In the genomic region with DNA sequence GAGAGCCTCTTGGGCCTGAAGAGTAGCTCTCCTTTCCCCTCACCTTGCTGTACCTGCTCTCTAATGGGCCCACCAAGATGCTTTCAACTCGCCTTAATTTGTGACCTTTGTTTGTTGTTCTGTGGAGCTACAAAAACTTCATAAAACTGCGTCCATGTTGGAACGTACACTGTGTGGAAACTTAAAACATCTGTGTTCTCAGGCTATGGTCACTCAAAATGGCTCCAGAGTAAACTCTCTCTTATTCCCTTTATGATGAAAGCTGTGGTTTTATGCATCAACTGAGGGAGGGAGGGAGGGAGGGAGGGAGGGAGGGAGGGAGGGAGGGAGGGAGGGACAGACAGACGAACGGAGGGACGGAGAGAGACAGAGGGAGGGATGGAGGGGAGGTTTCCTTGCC, we compare ENCODE assay signal across 11 mouse cellular contexts. TPM values are rescaled to one million over a fixed set of nuclear protein-coding genes. Genes with fewer than 3 reads are reported as not detected.
DNase-seq lines count a peak whose midpoint lies in the region; ATAC-seq and TF ChIP-seq lines count a peak whose summit lies in the region.
"Had no signal": no experiment of that assay in that cellular context is flagged by ENCODE, and none has a peak within 500 bp of the region (broad histone marks: within the 10 kb centered on the region; RNA-seq: fewer than 3 reads in every experiment).

No protein-coding gene starts in this region.

- no peak for TF ChIP-seq CTCF in kidney, adult 2 months (conservative IDR thresholded peaks at IDR 0.05; ENCODE audit: insufficient read depth, insufficient read length, low read depth, low read length)
- TF ChIP-seq CTCF in stomach, postnatal 0 days (IDR thresholded peaks at IDR 0.05; ENCODE audit: low read depth) = no peak

- TF ChIP-seq POLR2A in kidney, adult 2 months (IDR thresholded peaks at IDR 0.05; ENCODE audit: low read depth, low read length) = no peak

- no peaks in the 10 kb centered on the region for H3K9me3 ChIP-seq in forebrain, embryonic 10.5 days
- no peaks in the 10 kb centered on the region for H3K9me3 ChIP-seq in forebrain, embryonic 13.5 days (replicated peaks)
- no peaks in the 10 kb centered on the region for H3K9me3 ChIP-seq in midbrain, embryonic 12.5 days
- no peaks in the 10 kb centered on the region for H3K9me3 ChIP-seq in midbrain, embryonic 14.5 days (ENCODE audit: control insufficient read depth, low read length)
- H3K9me3 ChIP-seq in stomach, postnatal 0 days (ENCODE audit: control insufficient read depth, low read length) = no peaks in the 10 kb centered on the region

- no peaks in the 10 kb centered on the region for H3K27me3 ChIP-seq in forebrain, embryonic 10.5 days (ENCODE audit: poor library complexity, severe bottlenecking)
- no peaks in the 10 kb centered on the region for H3K27me3 ChIP-seq in forebrain, embryonic 13.5 days
- no peaks in the 10 kb centered on the region for H3K27me3 ChIP-seq in kidney, adult 2 months (replicated peaks; ENCODE audit: control insufficient read depth, insufficient read depth, low read length)
- no peaks in the 10 kb centered on the region for H3K27me3 ChIP-seq in midbrain, embryonic 12.5 days
- H3K27me3 ChIP-seq in midbrain, embryonic 14.5 days (ENCODE audit: control insufficient read depth, insufficient read depth, low read length) = no peaks in the 10 kb centered on the region
- no peaks in the 10 kb centered on the region for H3K27me3 ChIP-seq in stomach, postnatal 0 days (ENCODE audit: control insufficient read depth, insufficient read depth, low read length)

- H3K4me2 ChIP-seq in forebrain, embryonic 13.5 days = no peak overlapping the region
- H3K4me2 ChIP-seq in midbrain, embryonic 12.5 days (replicated peaks) = no peak overlapping the region
- no peak overlapping the region for H3K4me2 ChIP-seq in midbrain, embryonic 14.5 days (ENCODE audit: low read length)
- H3K4me2 ChIP-seq in stomach, postnatal 0 days (replicated peaks; ENCODE audit: low read depth) = no peak overlapping the region

- H3K9ac ChIP-seq in forebrain, embryonic 13.5 days = no peak overlapping the region
- H3K9ac ChIP-seq in midbrain, embryonic 12.5 days (replicated peaks) = no peak overlapping the region
- H3K9ac ChIP-seq in midbrain, embryonic 14.5 days (replicated peaks; ENCODE audit: low read length) = no peak overlapping the region
- no peak overlapping the region for H3K9ac ChIP-seq in stomach, postnatal 0 days (ENCODE audit: low read length)

- H3K36me3 ChIP-seq in forebrain, embryonic 10.5 days (replicated peaks) = peaks cover 34% of the 10 kb centered on the region
- H3K36me3 ChIP-seq in forebrain, embryonic 13.5 days (ENCODE audit: poor library complexity, severe bottlenecking) = peaks cover 19% of the 10 kb centered on the region; the same call in 1 of the 2 replicates
- H3K36me3 ChIP-seq in kidney, adult 2 months (ENCODE audit: control insufficient read depth, insufficient read depth, low read length) = no peaks in the 10 kb centered on the region
- peaks cover 19% of the 10 kb centered on the region; the same call in 1 of the 2 replicates for H3K36me3 ChIP-seq in midbrain, embryonic 12.5 days
- peaks cover 7% of the 10 kb centered on the region for H3K36me3 ChIP-seq in midbrain, embryonic 14.5 days (ENCODE audit: control insufficient read depth, insufficient read depth, low read length)
- H3K36me3 ChIP-seq in stomach, postnatal 0 days (ENCODE audit: control insufficient read depth, insufficient read depth, low read length) = no peaks in the 10 kb centered on the region

- peak overlapping the region; percentile 72 for H3K27ac ChIP-seq in forebrain, embryonic 10.5 days
- no peak overlapping the region for H3K27ac ChIP-seq in forebrain, embryonic 13.5 days
- H3K27ac ChIP-seq in kidney, adult 2 months (ENCODE audit: insufficient read depth, low read depth, low read length) = peak overlapping the region; percentile 83
- H3K27ac ChIP-seq in midbrain, embryonic 12.5 days (replicated peaks) = 0 out of 2 replicates have a peak overlapping the region, but pooled peaks have one; percentile 60
- H3K27ac ChIP-seq in midbrain, embryonic 14.5 days (replicated peaks; ENCODE audit: low read depth, low read length) = no peak overlapping the region
- peak overlapping the region; percentile 86 for H3K27ac ChIP-seq in stomach, postnatal 0 days (replicated peaks)

- no peak overlapping the region for H3K4me3 ChIP-seq in forebrain, embryonic 10.5 days
- no peak overlapping the region for H3K4me3 ChIP-seq in forebrain, embryonic 13.5 days
- no peak overlapping the region for H3K4me3 ChIP-seq in kidney, adult 2 months (ENCODE audit: insufficient read depth, low read depth, low read length)
- no peak overlapping the region for H3K4me3 ChIP-seq in midbrain, embryonic 12.5 days
- no peak overlapping the region for H3K4me3 ChIP-seq in midbrain, embryonic 14.5 days (replicated peaks; ENCODE audit: low read depth, low read length)
- H3K4me3 ChIP-seq in stomach, postnatal 0 days (ENCODE audit: low read depth, low read length) = no peak overlapping the region

- H3K4me1 ChIP-seq in forebrain, embryonic 10.5 days = peaks cover 81% of the 10 kb centered on the region
- peaks cover 34% of the 10 kb centered on the region for H3K4me1 ChIP-seq in forebrain, embryonic 13.5 days
- H3K4me1 ChIP-seq in kidney, adult 2 months (ENCODE audit: control insufficient read depth, insufficient read depth, low read length) = peaks cover 28% of the 10 kb centered on the region
- peaks cover 51% of the 10 kb centered on the region for H3K4me1 ChIP-seq in midbrain, embryonic 12.5 days
- peaks cover 21% of the 10 kb centered on the region for H3K4me1 ChIP-seq in midbrain, embryonic 14.5 days (ENCODE audit: control insufficient read depth, insufficient read depth, low read length)
- peaks cover 2% of the 10 kb centered on the region; the same call in 1 of the 2 replicates for H3K4me1 ChIP-seq in stomach, postnatal 0 days (replicated peaks; ENCODE audit: control insufficient read depth, insufficient read depth)

- WGBS in forebrain, embryonic 10.5 days = 79% methylated on average over 3 of the region's 6 CpGs
- WGBS in forebrain, embryonic 13.5 days = 72% methylated on average over 6 of the region's 6 CpGs
- 34% methylated on average over 6 of the region's 6 CpGs for WGBS in kidney, adult 2 months
- 70% methylated on average over 4 of the region's 6 CpGs for WGBS in midbrain, embryonic 12.5 days
- WGBS in midbrain, embryonic 14.5 days = 66% methylated on average over 6 of the region's 6 CpGs
- WGBS in stomach, postnatal 0 days = 45% methylated on average over 6 of the region's 6 CpGs

- no peak for ATAC-seq in forebrain, embryonic 13.5 days
- ATAC-seq in midbrain, embryonic 12.5 days (ENCODE audit: low FRiP score, low read depth) = no peak
- ATAC-seq in midbrain, embryonic 14.5 days (ENCODE audit: low FRiP score, low TSS enrichment) = no peak
- ATAC-seq in stomach, postnatal 0 days (ENCODE audit: low FRiP score, low TSS enrichment) = no peak

- TF ChIP-seq EP300 in stomach, postnatal 0 days (optimal IDR thresholded peaks at IDR 0.05) = no peak

- no peak for DNase-seq in forebrain, embryonic 10.5 days (ENCODE audit: extremely low spot score, low spot score)
- DNase-seq in kidney, adult 2 months = no peak
- DNase-seq in kidney, postnatal 4 days = no peak
- DNase-seq in midbrain, embryonic 14.5 days = no peak
- DNase-seq in stomach, postnatal 0 days (ENCODE audit: low spot score) = no peak
- no peak for DNase-seq in cerebellum, adult 9-10 months
- DNase-seq: cerebellum, postnatal 10 days; right cerebral cortex, postnatal 4 days; thymus, adult 18-20 months had no signal

RNA-seq across cellular contexts. Expression of a gene that starts 35.7 kb away (rescaled TPM):
- 22.1 and 23.0 TPM in 2 replicates for polyA plus RNA-seq in forebrain, embryonic 10.5 days (2016; fragmentation: Nextera tagmentation; extraction: Ambion mirVana)
- 20.2 and 22.0 TPM in 2 replicates for polyA plus RNA-seq in forebrain, embryonic 13.5 days (2015; fragmentation: Nextera tagmentation; extraction: Ambion mirVana)
- polyA plus RNA-seq in kidney, adult 2 months (2012; rRNA removed) = 42.0 and 56.2 TPM in 2 replicates
- polyA plus RNA-seq in midbrain, embryonic 12.5 days (2016; fragmentation: Nextera tagmentation; extraction: Ambion mirVana) = 34.2 and 36.5 TPM in 2 replicates
- polyA plus RNA-seq in midbrain, embryonic 14.5 days (2014; fragmentation: Nextera tagmentation; extraction: Ambion mirVana) = 18.7 and 24.6 TPM in 2 replicates
- 11.3 and 12.7 TPM in 2 replicates for polyA plus RNA-seq in stomach, postnatal 0 days (2015; fragmentation: Nextera tagmentation; extraction: Ambion mirVana)

Comparison
In these comparisons a context has a peak if more than half of its experiments do, and no peak if none do; other contexts are left out.
1. H3K27ac ChIP-seq: peak in forebrain, embryonic 10.5 days (single experiment), kidney, adult 2 months (single experiment), midbrain, embryonic 12.5 days (single experiment) and stomach, postnatal 0 days (single experiment); none in forebrain, embryonic 13.5 days (single experiment) and midbrain, embryonic 14.5 days (single experiment).